Mouse (Mus musculus): ENCODE measurements around the gene Btg2. TPM values are rescaled to one million over a fixed set of nuclear protein-coding genes. Genes with fewer than 3 reads are reported as not detected.

The Btg2 gene
- total RNA-seq (2021): 10 to 100 TPM; 15.1 to 27.0 TPM
- long read RNA-seq, experiment 1, transcript Btg2-201 (2 exons, 2,743 nt): major isoform, 6 of 10 reads
- long read RNA-seq, experiment 1, partial matches to known transcripts: 0 of 10 reads
- long read RNA-seq, experiment 1, other reads (novel, unspliced or antisense): 4 of 10 reads
- long read RNA-seq, experiment 2, transcript Btg2-201 (2 exons, 2,743 nt): major isoform, 7 of 9 reads
- long read RNA-seq, experiment 2, partial matches to known transcripts: 0 of 9 reads
- long read RNA-seq, experiment 2, other reads (novel, unspliced or antisense): 2 of 9 reads

DNA sequence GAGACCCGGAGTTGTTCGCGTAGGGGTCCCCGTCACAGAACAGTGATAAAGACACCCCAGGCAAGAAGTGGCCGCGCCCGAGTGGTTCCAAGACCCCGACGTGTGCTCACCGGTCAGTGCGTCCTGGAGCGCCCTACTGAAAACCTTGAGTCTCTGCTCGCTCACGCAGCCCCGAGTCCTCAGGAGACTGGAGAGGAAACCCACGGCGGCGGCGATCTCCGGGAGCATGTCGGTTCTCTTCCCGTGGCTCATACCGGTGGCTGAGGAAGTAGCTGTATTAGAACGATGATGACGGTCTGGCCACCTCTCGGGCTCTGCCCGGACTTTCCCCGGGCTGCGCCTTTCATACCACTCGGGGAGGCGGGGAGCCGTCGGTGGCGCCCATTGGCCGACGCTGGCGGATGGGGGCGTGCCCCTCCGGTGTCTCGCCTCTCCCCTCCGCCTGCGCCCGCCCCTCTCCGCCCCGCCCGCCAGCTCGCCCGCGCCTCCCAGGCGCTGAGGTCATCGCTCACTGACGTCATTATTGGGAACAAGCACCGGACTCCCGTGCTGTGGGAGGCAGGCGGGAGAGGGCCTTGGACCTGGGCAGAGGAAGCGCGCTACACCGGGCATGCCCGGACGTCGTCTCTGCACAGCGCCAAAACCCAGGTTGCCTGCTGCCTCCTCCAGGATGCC lies at the start of gene Btg2:
Btg2 (minus strand) TSS at position 319 of the 675 bp plus-strand sequence.
- peak; percentile 99 for DNase-seq

GRCm38 (mm10) chr1:134122195-134122594 lies 43.3 kb upstream of the Btg2 start:
- no peak for DNase-seq

DNA sequence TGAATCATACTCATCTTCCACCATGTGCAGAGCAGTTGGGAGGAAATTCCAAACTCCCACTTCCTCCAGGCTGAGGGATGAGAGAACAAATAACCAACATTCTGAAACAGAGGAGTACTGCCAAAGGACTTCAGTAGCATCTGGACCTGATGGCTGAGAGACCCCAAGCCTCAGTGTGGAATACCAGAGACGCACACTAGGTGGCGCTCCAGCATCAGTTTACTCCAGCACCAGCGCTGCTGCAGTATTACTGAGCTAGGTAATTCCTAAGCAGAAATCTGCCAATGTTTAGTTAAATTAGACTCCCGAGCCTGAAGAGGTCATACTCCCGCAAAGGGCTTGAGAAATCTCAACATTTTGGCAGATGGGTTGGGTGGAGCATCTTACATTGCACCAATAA lies 41.3 kb upstream of the Btg2 start:
- peak; percentile 65 for DNase-seq

DNA sequence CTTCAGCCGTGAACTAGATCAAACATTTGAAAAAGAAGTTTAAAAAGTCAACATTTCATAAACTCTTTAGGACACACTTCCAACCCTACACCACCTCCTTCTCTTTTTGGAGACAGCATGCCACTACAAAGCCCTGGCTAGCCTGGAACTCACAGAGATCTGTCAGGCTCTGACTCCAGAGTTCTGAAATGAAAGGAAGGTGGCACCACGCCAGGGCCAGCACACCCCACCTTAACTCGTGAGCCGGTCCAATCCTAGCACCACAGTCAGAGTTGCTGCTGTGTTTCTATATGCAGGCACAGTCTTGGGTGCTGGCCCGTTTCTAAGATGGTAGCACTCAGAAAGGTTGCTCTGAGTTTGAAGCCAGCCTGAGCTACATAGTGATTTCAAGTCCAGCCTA lies 38.2 kb upstream of the Btg2 start:
- no peak for DNase-seq

- no peak for DNase-seq
Measured at GRCm38 (mm10) chr1:134115424-134115823, 36.5 kb upstream of the Btg2 start.

GRCm38 (mm10) chr1:134114730-134115129 lies 35.8 kb upstream of the Btg2 start:
- DNase-seq: no peak

DNA sequence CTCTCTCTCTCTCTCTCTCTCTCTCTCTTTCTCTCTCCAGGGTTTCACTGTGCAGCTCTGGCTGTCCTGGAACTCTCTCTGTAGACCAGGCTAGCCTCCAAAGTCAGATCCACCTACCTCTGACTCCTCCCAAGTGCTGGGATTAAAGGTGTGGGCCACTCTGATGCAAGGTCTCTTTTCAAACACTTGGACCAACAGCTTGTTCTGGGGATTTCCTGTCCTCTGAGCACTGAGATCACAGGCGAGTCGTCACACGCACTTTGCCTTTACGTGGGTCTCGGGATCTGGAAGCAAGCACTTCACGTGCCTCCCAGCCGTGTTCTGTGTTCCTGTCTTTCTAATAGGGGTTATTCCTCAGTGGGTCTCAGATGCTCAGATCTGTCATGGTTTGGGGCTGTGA lies 35.1 kb upstream of the Btg2 start:
- no peak for DNase-seq

GRCm38 (mm10) chr1:134113560-134113959 lies 34.6 kb upstream of the Btg2 start:
- no peak for DNase-seq

DNA sequence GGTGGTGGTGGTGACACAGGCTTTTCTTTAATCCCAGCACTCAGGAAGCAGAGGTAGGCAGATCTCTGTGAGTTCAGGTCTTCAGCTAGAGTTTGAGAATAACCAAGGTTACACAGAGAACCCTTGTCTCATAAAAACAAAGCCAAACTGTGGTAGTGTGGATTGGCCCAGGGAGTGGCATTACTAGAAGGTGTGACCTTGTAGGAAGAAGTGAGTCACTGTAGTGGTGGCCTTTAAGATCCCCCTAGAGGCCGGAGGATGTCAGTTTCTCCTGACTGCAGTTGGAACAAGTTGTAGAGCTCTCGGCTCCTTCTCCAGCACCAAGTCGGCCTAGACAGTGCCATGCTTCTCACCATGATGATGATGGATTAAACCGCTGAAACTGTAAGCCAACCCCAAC lies 32.1 kb upstream of the Btg2 start, which contains the start of gene Chit1:
Chit1 (plus strand) TSS at position 264 of the 400 bp plus-strand sequence.
- no peak for DNase-seq

DNA sequence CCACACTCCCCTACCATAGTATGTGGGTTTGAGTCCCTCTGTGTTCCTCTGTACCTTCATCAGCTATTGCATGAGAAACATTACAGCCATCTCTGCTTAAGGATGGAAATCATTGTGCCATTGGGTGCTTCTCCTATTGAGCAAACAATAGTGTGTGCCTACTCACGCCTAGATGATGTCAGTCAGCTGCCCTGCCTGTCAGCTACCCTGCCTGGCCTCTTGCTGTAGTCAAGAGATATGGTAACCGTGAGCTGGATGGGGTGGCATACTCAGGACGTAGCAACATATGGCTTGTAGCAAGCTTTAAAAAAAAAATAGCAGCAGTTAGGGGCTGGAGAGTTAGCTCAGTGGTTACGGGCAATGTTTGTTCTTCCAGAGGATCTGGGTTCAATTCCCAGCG lies 31.5 kb upstream of the Btg2 start:
- DNase-seq: no peak

DNA sequence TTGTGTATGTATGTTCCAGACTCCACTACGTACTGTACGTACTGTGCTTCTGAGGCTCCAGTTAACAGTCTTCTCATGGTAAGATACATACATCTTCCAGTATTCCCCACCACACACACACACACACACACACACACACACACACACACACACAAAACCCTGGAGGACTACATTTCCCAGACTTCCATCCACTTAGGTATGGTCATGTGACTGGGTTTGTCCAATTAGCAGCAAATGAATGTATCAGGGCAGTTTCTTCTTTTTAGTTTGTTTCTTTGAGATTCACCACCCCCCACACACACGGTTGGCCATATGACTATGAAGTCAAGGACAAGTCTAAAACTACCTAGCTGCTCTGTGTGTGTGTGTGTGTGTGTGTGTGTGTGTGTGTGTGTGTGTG lies 31.1 kb upstream of the Btg2 start:
- DNase-seq: no peak

DNA sequence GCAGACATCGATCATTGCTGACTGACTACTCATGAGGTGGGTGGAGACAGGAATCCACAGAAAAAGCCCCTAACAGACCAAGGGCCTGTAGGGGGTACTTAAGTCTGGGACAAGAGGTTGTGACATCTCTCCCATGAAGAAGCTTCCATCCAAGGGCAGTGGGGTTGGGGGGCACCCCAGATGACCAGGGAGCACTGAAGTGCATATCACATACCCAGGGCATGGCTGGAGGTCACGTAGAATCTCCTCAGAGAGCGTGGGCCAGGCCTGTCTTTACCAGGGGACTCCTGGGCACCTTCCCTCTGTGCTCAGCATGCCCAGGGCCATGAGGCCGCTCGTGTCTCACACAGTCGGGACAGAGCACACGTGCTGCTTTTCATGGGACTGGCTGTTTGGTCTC lies 28.9 kb upstream of the Btg2 start:
- no peak for DNase-seq

DNA sequence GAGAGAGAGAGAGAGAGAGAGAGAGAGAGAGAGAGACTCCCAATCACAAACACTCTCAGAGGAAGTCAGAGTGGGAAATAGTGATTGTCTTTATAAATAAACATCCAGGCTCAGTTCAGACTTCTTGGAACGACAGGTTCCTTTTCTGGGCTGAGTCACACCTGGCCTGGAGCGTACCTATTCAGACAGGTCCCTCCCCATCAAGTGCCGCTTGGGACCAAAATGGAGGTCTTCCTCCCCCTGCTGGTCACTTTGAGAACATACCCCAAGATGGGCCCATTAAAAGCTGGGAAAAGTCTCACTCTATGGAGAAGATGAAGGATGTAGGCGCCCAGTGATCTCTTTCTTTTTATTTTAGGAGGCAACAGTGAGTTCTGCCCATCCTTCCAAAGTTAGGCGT lies 27.8 kb upstream of the Btg2 start:
- peak; percentile 55 for DNase-seq

DNA sequence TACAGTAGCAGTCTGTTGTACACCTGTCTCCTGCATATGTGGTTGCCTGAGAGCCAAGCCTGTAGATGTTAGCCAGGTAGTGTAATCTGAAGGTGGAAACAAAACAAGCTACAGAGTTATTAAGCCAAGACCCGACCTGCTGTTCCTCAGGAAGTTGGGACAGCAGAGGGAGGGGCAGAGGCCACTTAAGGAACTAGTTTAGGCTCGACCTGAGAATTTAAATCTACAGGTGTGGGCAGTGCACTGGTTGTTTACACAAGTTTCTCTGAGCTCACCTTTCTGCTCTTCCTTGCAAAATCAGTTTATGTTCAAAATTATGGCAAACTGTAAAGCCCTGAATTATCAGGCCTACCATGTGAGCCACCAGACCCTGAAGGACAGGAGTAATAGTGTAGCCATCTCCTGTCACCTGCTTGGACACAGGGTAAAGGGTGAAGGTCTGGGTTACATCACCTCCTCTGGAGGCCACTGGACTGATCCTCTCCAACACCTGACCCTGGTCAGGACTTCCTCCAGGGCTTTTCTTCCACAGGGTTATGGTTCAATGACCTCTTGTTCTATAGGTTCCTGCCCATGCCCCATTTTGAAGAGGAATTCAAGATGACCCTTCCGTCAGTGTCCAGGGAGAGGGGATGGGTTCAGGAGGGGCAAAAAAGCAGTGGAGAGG lies 27.0 kb upstream of the Btg2 start:
- no peak for DNase-seq

GRCm38 (mm10) chr1:134105043-134105763 lies 26.3 kb upstream of the Btg2 start:
- DNase-seq: no peak

DNA sequence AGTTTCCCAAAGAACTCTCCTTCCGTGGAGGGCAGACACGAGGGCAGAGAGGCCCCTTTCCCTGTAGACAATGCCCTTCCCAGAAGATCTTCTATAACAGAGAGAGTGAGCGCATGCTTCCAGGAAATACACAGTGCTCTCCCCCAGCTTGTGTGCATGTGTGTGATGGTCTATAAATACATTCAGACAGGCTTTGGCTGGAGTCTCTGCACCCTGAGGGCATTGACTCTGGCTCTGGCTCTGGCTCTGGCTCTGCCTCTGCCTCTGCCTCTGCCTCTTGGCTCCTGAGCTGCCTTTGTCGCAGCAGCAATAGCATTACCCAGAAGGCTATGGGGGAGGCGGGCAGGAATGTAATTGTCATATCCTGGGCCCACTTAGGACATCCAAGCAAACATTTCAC lies 24.9 kb upstream of the Btg2 start:
- peak; percentile 50 for DNase-seq

DNA sequence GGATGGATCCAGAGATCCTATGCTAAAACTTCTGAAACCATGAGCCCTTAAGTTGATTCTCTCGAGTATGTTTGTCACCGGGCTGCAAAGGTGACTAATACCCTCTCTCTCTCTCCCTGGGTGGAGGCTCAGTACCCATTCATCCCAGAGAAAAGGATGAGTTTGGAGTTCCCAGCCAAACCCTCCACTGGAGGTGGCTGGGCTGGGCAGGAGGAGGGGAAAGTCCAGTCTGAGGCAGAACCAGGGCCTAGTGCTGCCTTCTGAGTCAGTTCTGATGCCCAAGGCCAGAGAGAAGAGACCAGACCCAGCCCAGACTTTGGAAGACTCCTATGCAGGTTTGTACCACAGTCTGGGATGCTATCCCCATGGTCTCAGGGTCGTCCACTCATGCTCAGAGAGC lies 22.7 kb upstream of the Btg2 start:
- DNase-seq: no peak

GRCm38 (mm10) chr1:134100928-134101327 lies 22.0 kb upstream of the Btg2 start:
- DNase-seq: no peak

GRCm38 (mm10) chr1:134100401-134100800 lies 21.5 kb upstream of the Btg2 start:
- no peak for DNase-seq

GRCm38 (mm10) chr1:134099516-134100235 lies 20.8 kb upstream of the Btg2 start:
- no peak for DNase-seq

GRCm38 (mm10) chr1:134098726-134099515 lies 20.0 kb upstream of the Btg2 start:
- DNase-seq: peak; percentile 95

Measured in gastrocnemius, postnatal 25 days (tissue).